Mouse (Mus musculus) cortical plate, adult 2 months (tissue): ENCODE data around the gene Fam83g. TPM values are rescaled to one million over a fixed set of nuclear protein-coding genes. Genes with fewer than 3 reads are reported as not detected.

Experiments
- H3K27ac ChIP-seq: fragments of 200-500 bp; 2 replicates; pipeline ENCODE4 v1.5.1; 2012; ENCODE audit warnings: low read length, control low read depth, inconsistent platforms; ENCODE audit not compliant: insufficient read depth
- H3K4me1 ChIP-seq: fragments of 200-500 bp; 2 replicates; pipeline ENCODE4 v1.6.1; 2011; ENCODE audit warnings: low read length; ENCODE audit not compliant: control insufficient read depth, insufficient read depth
- H3K4me3 ChIP-seq: fragments of 200-500 bp; 2 replicates; pipeline ENCODE4 v1.5.1; 2011; ENCODE audit warnings: mild to moderate bottlenecking, low read length, control low read depth; ENCODE audit not compliant: insufficient read depth
- CTCF ChIP-seq: fragments of 200-500 bp; IDR thresholded peaks from 2 replicates; pipeline ENCODE4 v1.5.1; 2011; ENCODE audit warnings: mild to moderate bottlenecking, control low read depth, low read length; ENCODE audit not compliant: insufficient read depth; ENCODE audit errors: extremely low read depth
- POLR2A ChIP-seq: fragments of 200-500 bp; IDR thresholded peaks from 2 replicates; pipeline ENCODE4 v1.6.1; 2011; ENCODE audit warnings: mild to moderate bottlenecking, low read length, control low read depth; ENCODE audit not compliant: insufficient read depth; ENCODE audit errors: extremely low read depth
- polyA plus RNA-seq: library from polyadenylated mRNA; depleted of rRNA; stranded (reverse); fragments of >200 nt; gene quantifications from 2 replicates; pipeline ENCODE4 v1.2.3, GENCODE M21; 2012

Gene Fam83g
- polyA plus RNA-seq, 1 experiment, result 0.04 TPM

GRCm38 (mm10) chr11:61685119-61685725, 1.3 kb downstream of the Fam83g start:
- Histone ChIP-seq H3K4me3 (no peak overlapping the region), H3K4me1 (no peaks in the 10 kb centered on the region; the same call in 1 of the 2 replicates), H3K27ac (no peak overlapping the region)
- TF ChIP-seq CTCF, result no peak
- no peak for TF ChIP-seq POLR2A

GRCm38 (mm10) chr11:61686141-61686540, 2.2 kb downstream of the Fam83g start:
- no peak for TF ChIP-seq CTCF
- TF ChIP-seq POLR2A, result no peak
- H3K4me1 ChIP-seq, result no peaks in the 10 kb centered on the region; the same call in 1 of the 2 replicates
- no peak overlapping the region for H3K4me3 ChIP-seq

DNA sequence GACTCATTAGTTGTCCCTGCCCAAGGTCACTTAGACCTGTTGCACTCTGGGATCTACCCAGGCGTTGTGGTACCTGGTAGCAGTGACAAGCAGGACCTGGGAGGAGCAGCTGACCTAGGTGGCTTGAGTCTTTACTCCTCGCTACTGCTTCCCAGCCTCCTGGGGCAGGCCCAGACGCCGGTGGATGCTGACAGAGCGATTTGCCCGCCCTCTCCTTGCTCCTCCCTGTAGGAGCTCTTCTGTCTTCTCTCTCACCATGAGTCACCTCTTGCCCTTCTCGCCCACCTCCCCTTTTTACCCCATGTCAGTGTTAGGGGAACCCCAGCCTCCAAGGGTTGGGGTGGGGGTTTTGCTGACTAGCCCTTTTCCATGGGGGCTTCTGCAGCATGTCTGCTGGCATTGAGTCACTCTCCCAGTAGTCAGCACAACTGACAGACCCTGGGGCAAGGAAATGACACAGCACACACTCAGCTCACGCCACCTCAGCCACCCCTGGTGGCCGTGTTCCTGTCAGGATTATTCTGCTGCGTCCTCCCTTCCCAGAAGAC, 3.1 kb downstream of the Fam83g start:
- H3K27ac ChIP-seq, result no peak overlapping the region
- H3K4me1 ChIP-seq, result no peaks in the 10 kb centered on the region; the same call in 1 of the 2 replicates
- TF ChIP-seq CTCF (no peak), POLR2A (no peak)
- no peak overlapping the region for H3K4me3 ChIP-seq

More at GRCm38 (mm10) chr11:61686141-61686540, 2.2 kb downstream of the Fam83g start:
- H3K27ac ChIP-seq, result no peak overlapping the region

DNA sequence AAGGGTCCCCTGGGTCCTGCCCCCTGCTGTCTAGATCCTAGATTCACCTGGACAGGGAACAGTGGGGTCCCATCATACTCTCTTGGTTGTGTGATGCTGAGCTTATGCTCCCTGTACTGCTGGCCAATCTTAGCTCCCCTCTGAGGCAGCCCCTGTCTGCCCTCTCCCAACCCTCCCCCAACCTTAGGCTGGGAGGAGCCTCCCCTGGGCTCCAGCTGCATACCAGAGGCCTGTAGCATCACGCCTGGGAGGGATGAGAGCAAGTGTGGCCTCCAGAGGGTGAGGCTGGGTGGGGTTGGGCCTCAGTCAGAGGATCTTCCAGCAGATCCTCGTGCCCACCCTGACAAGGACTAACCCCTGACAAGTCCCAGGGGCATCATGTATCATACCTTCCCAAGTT, 3.7 kb downstream of the Fam83g start:
- H3K4me1 ChIP-seq, result no peaks in the 10 kb centered on the region; the same call in 1 of the 2 replicates
- H3K4me3 ChIP-seq, result no peak overlapping the region
- no peak overlapping the region for H3K27ac ChIP-seq
- TF ChIP-seq POLR2A, result no peak
- no peak for TF ChIP-seq CTCF

- Histone ChIP-seq H3K4me3 (no peak overlapping the region), H3K27ac (no peak overlapping the region), H3K4me1 (no peaks in the 10 kb centered on the region)
- no peak for TF ChIP-seq POLR2A
- no peak for TF ChIP-seq CTCF
Measured at GRCm38 (mm10) chr11:61692996-61693395, 9.1 kb downstream of the Fam83g start.

- H3K27ac ChIP-seq, result no peak overlapping the region
- no peak overlapping the region for H3K4me3 ChIP-seq
- TF ChIP-seq POLR2A, result no peak
- TF ChIP-seq CTCF, result no peak
- H3K4me1 ChIP-seq, result no peaks in the 10 kb centered on the region
Measured at GRCm38 (mm10) chr11:61698852-61699251, 15.0 kb downstream of the Fam83g start.

GRCm38 (mm10) chr11:61699460-61699859, 15.6 kb downstream of the Fam83g start:
- Histone ChIP-seq H3K4me1 (no peaks in the 10 kb centered on the region), H3K27ac (no peak overlapping the region), H3K4me3 (no peak overlapping the region)
- TF ChIP-seq CTCF (no peak), POLR2A (no peak)

DNA sequence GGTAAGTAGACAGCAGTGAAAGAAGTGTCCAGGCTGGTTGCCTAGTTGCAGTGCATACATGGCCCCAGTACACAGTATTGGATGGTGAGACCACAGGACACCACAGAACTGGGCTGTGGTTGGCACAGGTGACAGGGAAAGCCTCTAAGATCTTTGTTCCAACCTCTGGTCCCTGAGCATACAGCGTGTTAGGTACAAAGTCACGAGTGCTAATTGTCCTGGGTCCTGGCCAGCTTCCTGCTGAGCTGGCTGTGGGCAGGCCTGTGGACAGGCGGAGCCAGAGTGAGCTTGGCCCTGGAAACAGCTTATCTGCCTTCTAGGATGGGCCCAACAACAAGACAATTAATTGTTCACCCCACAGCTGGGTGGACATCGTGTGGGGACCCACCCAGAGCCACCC, 16.0 kb downstream of the Fam83g start:
- Histone ChIP-seq H3K4me3 (no peak overlapping the region), H3K27ac (no peak overlapping the region), H3K4me1 (no peaks in the 10 kb centered on the region)
- TF ChIP-seq POLR2A, result no peak
- TF ChIP-seq CTCF, result no peak

- TF ChIP-seq CTCF, result no peak
- no peak for TF ChIP-seq POLR2A
- no peak overlapping the region for H3K4me3 ChIP-seq
Measured at GRCm38 (mm10) chr11:61701696-61702095, 17.8 kb downstream of the Fam83g start.

GRCm38 (mm10) chr11:61702494-61702893, 18.6 kb downstream of the Fam83g start:
- no peaks in the 10 kb centered on the region for H3K4me1 ChIP-seq
- H3K27ac ChIP-seq, result no peak overlapping the region
- no peak overlapping the region for H3K4me3 ChIP-seq
- TF ChIP-seq POLR2A (no peak), CTCF (no peak)

More at GRCm38 (mm10) chr11:61701696-61702095, 17.8 kb downstream of the Fam83g start:
- H3K27ac ChIP-seq, result no peak overlapping the region
- H3K4me1 ChIP-seq, result no peaks in the 10 kb centered on the region

- no peaks in the 10 kb centered on the region for H3K4me1 ChIP-seq
- no peak overlapping the region for H3K27ac ChIP-seq
- TF ChIP-seq CTCF (no peak), POLR2A (no peak)
- H3K4me3 ChIP-seq, result no peak overlapping the region
Measured at GRCm38 (mm10) chr11:61705581-61705980, 21.7 kb downstream of the Fam83g start.
